Mouse (Mus musculus): Measurements from ENCODE around the gene Etl4.

GRCm38 (mm10) chr2:20435530-20435929 is 526.0 kb downstream of the Etl4 start:
- TF ChIP-seq CTCF (IDR thresholded peaks at IDR 0.05; ENCODE audit: control insufficient read depth, insufficient read depth, low read length) (no peak), POLR2A (IDR thresholded peaks at IDR 0.05; ENCODE audit: borderline replicate concordance, control insufficient read depth, low read depth, low read length) (no peak)

Measured in bone marrow, adult 2 months (tissue).